Mouse (Mus musculus) brain, embryonic 14.5 days (tissue): Measurements from ENCODE around the gene Lgals4.

Source experiments
- CTCF ChIP-seq: fragments of 200-500 bp; IDR thresholded peaks from 2 replicates; pipeline ENCODE4 v1.5.1; 2012; ENCODE audit warnings: inconsistent platforms, mild to moderate bottlenecking, moderate library complexity, borderline replicate concordance; ENCODE audit not compliant: insufficient read depth, insufficient read length; ENCODE audit errors: extremely low read depth
- POLR2A ChIP-seq: fragments of 200-500 bp; IDR thresholded peaks from 2 replicates; pipeline ENCODE4 v1.6.1; 2012; ENCODE audit warnings: mild to moderate bottlenecking, inconsistent platforms, borderline replicate concordance; ENCODE audit not compliant: poor library complexity, insufficient read depth, insufficient read length, severe bottlenecking; ENCODE audit errors: extremely low read depth

DNA sequence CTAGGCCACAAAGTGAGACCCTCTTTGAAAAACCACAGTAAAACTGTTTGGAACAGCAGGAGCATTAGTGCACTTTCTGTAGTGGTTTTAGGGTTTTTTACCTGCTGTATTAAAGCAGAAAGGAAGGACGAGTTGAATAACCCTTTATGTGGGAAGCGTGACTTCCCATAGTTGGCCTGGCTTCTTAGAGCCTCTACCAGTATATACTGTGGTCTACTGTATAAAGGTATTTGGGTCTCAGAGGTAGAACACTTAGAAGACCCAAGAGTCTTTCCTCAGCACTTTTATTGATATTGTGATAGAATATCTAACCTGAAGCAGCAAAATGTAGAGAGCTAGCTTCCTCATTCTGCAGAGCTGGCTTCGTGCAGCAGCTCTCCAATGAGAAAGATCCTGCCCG lies 14.1 kb upstream of the Lgals4 start:
- TF ChIP-seq CTCF (no peak), POLR2A (no peak)
